Mouse (Mus musculus) embryonic fibroblast, embryonic 13.5 days (primary cell): ENCODE measurements around the gene Xpo6.

Source experiments
- CTCF ChIP-seq: IDR thresholded peaks from 2 replicates; pipeline ENCODE4 v1.5.1; 2011; ENCODE audit warnings: mild to moderate bottlenecking, control low read depth, low read length, moderate library complexity, borderline replicate concordance; ENCODE audit not compliant: insufficient read depth
- POLR2A ChIP-seq: IDR thresholded peaks from 2 replicates; pipeline ENCODE4 v1.6.1; 2011; ENCODE audit warnings: low read depth, mild to moderate bottlenecking, control low read depth, low read length, moderate library complexity

DNA sequence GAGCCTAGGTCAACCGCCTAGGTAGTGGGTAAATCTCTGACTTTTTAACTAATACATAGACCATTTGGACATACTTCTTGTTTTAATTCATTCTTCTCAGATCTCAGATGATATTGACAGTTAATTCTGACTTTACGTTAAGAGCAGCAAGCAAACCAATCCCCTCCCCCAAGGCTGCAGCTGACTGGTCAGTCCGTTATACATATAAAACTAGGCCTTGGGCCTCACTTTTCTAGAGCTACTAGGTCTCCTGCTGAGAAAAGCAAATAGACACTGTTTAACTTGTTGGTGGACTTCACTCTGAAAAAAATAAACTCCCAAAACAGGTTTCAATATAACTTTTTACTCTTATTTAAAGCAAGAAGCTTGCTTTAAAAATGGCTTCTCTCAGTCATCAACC lies 34.3 kb upstream of the Xpo6 start:
- TF ChIP-seq CTCF (no peak), POLR2A (no peak)
